Mouse (Mus musculus) brown adipose tissue, adult 24 weeks (tissue): ENCODE measurements at regions not wholly inside any gene's neighbourhood (a gene's known extent, or its start where the extent isn't known, plus 50 kb on each side); places are given as distances from the start of the nearest gene placed in this dataset.

Source experiments
- H3K27ac ChIP-seq: fragments of 200-500 bp; replicated peaks from 2 replicates; pipeline ENCODE4 v1.5.1; 2012; ENCODE audit warnings: low read depth, mild to moderate bottlenecking, low read length
- H3K4me1 ChIP-seq: fragments of 200-500 bp; 2 replicates; pipeline ENCODE4 v1.6.1; 2012; ENCODE audit warnings: low read length, mixed read lengths; ENCODE audit not compliant: control insufficient read depth, insufficient read depth, insufficient read length
- H3K4me3 ChIP-seq: fragments of 200-500 bp; 2 replicates; pipeline ENCODE4 v1.5.1; 2012; ENCODE audit warnings: low read depth, mild to moderate bottlenecking, low read length, moderate library complexity; ENCODE audit not compliant: insufficient read depth

DNA sequence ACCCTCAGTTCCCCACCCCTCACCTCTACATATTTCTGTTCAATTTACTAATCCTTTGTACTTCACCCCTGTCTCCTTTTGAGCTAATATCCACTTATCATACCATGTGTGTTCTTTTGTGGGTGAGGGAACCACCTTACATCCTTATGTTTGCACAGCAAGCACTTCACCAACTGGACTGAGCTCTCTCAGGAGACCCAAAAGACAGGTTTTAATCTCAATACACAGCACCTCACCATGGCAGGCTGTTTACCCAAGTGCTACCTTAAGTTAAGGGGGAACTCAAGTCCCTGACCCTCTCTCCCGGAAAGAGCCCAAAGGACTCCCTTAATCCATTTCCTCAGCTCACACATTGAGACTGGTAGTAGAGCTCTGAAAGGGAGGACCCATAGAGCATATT, 62.3 kb upstream of the Agr3 start:
- Histone ChIP-seq H3K4me3 (no peak overlapping the region), H3K4me1 (no peaks in the 10 kb centered on the region), H3K27ac (no peak overlapping the region)

DNA sequence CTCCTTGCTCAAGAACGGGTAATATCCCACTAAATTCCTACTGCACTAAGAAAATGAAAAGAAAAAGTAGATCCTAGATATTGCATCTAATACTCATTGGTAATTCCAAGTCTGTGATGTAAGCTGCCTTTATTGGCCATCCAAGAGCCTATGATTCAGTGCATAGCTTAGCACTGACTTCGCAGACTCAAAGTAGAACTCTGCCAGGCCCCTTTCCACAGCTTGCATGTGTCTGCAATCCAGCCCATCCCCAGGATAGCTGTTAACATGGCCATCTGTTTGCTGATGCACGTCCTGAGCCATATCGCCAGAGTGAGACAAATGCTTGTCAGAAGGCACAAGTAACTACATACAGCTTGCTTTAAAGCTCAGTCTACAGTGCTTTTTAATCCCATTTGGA, 72.3 kb upstream of the Agr3 start:
- H3K4me1 ChIP-seq: no peaks in the 10 kb centered on the region
- no peak overlapping the region for H3K27ac ChIP-seq
- H3K4me3 ChIP-seq: no peak overlapping the region

DNA sequence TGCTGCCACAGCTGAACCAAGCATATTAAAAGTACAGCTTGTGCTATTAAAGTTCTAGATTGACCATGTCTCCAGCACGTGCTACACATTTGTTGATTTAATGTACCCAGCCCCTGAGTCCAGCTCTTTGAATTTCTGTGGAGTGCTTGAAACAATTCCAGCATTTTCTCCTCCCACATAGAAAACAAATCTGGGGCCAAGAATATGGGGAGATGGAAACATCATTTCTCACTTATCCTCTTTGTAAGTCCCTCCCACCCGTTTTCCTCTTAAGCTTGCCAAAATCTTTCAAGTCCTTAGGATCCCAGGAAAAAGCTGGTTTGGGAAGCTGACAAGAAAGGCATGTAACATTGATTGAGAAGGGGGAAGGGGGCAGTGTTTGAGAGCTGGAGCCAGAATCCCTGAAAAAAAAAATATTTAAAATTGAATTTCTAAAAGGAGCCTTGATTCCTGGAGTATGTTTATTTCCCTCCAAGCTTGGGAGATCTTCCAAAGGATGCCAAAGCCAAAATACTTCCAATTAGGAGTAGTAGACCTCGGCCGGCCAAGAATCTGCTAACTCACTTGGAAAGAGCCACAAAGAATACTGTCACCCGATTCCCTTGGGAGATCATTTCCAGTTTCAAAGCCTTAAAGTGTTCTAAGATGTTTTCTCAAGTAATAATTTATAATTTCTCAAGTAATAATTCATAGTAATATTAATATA, 78.4 kb upstream of the Agr3 start:
- Histone ChIP-seq H3K27ac (no peak overlapping the region), H3K4me1 (no peaks in the 10 kb centered on the region), H3K4me3 (no peak overlapping the region)

DNA sequence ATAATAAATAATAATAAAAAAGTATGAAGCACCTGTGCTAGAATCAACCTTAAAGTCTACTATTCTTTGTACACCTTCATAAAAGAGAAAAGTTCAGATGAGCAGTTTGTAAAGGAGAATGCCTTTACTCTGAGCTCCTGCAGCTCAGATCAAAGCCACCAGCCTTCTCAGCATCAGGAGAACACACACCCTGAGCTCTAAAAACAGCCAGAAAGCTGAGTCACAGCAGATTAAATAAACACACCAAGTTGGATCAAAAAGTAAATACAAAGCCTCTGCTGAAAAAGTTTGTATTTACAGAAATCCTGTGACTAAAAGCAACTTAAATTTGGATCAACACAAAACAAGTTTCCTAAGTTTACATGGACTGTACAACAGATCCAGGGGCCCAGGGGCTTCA, 88.5 kb upstream of the Agr3 start:
- Histone ChIP-seq H3K4me1 (no peaks in the 10 kb centered on the region), H3K27ac (no peak overlapping the region), H3K4me3 (no peak overlapping the region)

DNA sequence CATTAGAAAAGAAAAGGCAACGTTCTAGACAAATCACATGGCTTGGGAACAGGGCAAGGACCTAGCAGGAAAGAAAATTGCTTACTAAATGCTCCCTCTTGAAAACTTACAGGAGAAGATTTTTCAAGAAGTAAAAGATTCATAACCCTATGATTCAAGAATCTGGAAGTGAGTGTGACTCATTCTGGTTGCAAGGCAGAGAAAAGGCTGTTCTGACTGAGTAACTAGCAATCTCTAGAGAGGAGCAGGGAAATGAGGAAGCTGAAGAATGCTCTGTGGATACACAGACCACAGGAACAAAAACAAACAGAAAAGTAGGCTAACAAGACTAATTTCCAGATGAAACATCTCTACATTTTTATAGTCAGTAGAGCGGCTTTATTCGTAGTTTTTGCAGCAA, 92.1 kb upstream of the Agr3 start:
- Histone ChIP-seq H3K4me3 (no peak overlapping the region), H3K4me1 (no peaks in the 10 kb centered on the region), H3K27ac (0 out of 2 replicates have a peak overlapping the region, but pooled peaks have one; percentile 2)

DNA sequence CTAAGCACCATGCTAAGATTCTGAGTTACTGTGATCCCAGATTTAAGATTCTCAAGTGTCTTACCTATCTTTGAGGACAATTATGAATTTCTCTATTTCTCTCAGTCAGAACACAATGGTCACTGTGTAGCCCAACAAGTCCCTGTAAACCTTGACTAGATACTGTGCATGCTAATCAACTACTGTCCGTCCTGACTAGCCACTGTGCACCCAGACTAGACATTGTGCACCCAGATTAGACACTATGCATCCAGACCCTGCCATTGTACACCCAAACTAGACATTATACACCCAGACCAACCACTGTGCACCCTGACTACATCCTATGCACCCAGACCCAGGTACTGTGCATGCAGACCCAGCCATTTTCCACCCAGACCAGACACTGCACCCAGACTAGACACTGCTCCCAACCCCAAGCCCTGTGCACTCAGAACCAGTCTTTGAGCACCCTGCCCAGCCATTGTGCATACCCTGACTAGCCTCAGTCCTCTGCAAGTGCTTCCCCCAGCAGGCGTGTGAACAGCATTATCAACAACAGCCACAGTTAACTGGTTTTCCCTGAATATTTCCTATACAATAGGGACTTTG, 93.4 kb upstream of the Agr3 start:
- H3K4me3 ChIP-seq: no peak overlapping the region
- no peaks in the 10 kb centered on the region for H3K4me1 ChIP-seq
- H3K27ac ChIP-seq: no peak overlapping the region

DNA sequence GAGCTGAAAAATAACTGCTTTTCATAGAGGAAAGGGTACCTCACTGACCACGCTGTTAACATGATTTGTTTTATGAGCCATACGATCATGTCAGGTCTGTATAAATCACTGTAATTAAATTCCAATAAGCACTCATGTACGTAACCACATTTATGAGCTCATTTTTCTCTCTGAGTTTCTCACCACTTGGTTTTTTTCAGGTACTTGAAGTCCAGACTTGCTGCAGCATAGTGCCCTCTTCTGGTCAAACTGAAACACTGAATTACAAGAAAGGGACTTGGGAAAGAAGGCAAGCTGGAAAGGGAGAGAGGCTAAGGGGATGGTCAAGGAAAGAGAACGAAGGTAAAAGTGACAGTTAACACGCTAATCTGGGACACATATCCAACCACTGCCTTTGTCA, 94.2 kb upstream of the Agr3 start:
- H3K27ac ChIP-seq: no peak overlapping the region
- H3K4me1 ChIP-seq: no peaks in the 10 kb centered on the region
- no peak overlapping the region for H3K4me3 ChIP-seq

DNA sequence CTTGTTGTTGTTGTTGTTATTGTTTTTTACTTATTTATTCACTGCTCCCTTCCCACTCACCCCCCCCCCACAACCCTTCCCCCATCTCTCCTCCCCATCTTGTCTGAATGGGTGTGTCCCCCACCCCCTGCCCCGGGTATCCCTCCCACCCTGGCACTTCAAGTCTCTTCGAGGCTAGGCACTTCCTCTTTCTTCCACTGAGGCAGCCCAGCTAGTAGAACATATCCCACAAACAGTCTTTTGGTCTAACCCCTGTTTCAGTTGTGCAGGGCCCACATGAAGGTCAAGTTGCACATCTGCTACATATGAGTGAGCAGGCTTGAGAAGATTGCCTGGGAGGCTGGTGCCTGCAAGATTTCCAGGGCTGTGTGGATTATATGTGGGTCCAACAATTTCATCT, 97.6 kb upstream of the Agr3 start:
- no peak overlapping the region for H3K27ac ChIP-seq
- no peak overlapping the region for H3K4me3 ChIP-seq
- H3K4me1 ChIP-seq: peaks cover 5% of the 10 kb centered on the region

DNA sequence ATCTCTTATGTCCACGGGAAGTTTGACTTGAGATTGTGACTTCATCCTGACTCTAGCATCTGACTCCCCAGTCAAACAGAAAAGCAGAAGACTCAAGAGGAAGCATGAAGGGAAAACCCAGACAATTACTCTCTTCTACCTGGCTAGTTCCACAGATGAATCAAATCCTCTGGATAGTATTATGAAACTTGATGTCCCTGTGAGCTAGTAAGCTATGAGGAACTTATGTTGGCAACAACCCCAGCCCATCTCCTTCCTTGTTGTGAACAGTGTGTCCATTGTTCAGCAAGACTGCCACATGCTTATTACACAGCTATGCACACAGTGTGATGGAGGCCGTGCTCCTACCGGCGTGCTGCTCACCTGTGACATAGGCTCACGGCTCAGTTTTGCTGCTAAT, 98.4 kb upstream of the Agr3 start:
- no peak overlapping the region for H3K4me3 ChIP-seq
- no peak overlapping the region for H3K27ac ChIP-seq
- peaks cover 5% of the 10 kb centered on the region for H3K4me1 ChIP-seq

DNA sequence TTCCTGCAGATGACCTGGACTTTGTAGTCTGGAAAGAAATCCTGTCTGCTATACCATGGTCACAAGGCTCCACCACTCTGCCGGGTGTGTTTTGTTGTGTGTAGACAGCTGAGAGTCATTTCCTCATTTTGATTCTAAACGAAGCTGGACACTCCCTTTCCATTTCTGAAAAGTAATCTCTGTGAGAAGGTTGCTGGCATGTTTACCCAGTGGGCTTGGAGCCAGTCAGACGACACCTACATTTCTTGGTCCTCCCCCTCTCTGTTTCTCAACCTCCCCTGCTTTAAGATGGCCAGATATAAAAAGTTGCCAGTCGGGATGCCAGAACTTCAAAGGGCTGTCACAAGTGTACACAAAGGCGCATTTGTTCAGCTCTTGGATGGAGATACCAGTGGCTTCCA, 100.8 kb upstream of the Agr3 start:
- no peak overlapping the region for H3K27ac ChIP-seq

DNA sequence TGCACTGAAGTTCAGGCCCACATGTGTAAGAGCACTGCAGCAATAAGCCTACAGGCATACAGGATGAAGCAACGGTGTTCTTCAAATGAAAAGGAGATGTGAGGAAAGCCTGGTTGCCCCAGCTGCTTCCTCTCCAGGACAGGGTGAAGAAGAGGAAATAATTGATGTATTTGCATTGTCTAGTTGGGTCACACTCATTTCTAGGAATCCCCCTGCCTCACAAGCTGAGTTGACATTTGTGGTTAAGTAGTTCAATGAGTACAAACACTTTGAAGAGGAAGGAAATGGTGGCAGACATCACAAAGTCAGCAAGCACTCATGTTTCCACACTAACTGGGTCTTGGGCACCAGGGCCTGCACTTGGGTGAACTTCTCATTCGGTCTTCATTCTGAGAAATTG, 126.2 kb upstream of the Agr3 start:
- H3K27ac ChIP-seq: no peak overlapping the region
- H3K4me3 ChIP-seq: no peak overlapping the region
- H3K4me1 ChIP-seq: no peaks in the 10 kb centered on the region

More for the DNA sequence above, 100.8 kb upstream of the Agr3 start:
- Histone ChIP-seq H3K4me3 (no peak overlapping the region), H3K4me1 (peaks cover 5% of the 10 kb centered on the region)

DNA sequence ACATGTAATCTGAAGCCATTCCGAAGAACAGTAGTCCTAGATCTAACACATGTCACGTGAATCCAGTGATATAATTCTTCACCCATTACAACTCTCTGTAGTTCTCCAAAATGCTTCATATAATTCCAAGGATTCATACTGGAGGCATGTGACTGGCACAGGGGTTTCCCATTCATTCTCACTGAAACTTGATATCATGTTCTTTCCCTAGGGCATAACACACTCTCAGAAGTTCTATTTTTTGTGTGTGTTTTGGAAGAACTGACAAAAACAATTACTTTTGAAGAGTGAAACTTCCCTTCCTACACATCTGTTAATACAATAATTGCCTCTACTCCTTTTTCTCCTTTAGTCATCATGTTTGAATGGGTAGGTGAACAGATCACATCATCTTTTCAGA, 150.0 kb upstream of the Agr3 start:
- Histone ChIP-seq H3K27ac (no peak overlapping the region), H3K4me1 (no peaks in the 10 kb centered on the region), H3K4me3 (no peak overlapping the region)

DNA sequence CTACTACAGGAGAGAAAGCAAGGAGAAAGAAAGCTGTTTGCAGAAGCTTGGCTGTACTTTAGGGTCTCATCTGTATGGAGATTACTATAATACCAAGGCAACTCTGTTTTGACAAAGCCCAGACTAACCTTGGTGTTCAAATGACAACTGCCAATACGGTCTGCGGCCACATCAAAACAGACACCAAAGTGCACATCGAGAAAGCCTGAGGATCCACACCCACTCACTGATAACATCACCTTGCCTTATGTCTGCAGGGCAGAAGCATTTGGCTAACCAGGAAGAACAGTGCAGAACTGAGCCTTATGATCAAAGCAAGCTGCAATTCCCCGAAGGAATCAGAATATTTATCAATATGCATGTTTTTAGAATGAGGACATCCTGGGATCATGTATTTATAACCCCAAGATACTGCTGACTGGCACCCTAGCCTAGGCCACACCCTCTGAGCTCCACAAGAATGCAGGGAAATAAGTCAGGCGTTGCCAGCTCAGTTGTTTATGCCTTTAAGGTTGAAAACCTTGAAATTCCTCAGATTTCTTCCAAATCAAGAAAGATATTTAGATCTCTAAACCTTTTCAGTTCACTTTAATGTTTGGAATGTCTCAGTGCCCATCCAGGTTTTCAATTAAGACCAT, 154.9 kb upstream of the Agr3 start:
- Histone ChIP-seq H3K27ac (no peak overlapping the region), H3K4me1 (no peaks in the 10 kb centered on the region), H3K4me3 (no peak overlapping the region)

DNA sequence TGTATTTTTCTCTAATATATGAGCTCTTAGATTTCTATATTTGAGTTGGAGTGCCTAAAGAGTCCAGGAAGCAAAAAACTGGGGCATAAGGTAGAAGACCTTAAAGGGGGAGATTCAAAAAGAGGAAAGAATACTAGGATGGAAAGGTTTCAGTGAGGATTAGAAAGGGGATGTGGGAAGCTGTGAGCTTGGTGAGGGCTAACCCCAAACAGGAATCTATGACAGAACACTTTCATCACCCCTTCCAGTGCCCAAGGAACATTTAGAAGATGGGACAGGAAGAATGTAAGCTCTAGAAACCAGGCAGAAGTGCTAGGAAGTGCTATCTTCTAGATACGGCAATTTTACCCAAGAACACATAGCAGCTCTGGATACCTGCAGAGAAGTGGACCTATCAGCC, 166.5 kb upstream of the Agr3 start:
- no peak overlapping the region for H3K4me3 ChIP-seq
- no peak overlapping the region for H3K27ac ChIP-seq
- H3K4me1 ChIP-seq: no peaks in the 10 kb centered on the region

DNA sequence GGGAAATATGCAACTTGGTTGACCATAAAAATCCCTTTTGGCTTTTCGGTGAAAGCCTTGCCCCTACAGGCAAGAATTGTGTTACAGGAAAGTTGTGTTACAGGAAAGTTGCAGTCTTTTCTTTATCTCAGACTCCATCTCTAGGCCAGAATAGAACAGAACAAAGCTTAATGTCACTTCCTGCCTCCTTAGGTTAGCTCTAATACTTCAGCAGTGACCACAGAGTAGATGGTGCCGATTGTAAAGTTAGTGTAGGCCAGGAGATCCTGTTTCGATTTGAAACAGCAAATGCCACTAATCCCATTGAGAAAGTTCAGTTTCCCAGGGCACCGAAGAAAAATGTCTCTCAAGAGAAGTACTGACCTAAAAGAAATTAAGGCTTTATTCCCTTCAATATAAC, 170.3 kb upstream of the Agr3 start:
- H3K4me3 ChIP-seq: no peak overlapping the region
- no peaks in the 10 kb centered on the region for H3K4me1 ChIP-seq
- no peak overlapping the region for H3K27ac ChIP-seq

DNA sequence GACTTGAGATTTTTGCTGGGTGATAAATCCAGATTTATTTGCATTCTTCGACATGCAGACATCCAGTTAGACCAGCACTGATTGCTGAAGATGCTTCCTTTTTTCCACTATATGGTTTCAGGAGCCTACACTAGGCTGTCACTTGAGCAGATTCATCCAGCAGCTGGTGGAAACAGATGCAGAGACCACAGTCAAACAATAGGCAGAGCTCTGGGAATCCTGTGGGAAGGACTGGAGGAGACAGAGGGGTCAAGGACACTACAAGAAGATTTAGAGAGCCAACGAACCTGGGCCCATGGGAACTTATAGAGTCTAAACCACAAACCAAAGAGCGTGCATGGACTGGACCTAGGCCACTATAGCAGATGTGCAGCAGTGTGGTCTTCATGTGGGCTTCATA, 177.4 kb upstream of the Agr3 start:
- Histone ChIP-seq H3K27ac (no peak overlapping the region), H3K4me3 (no peak overlapping the region), H3K4me1 (peaks cover 6% of the 10 kb centered on the region)
